Mouse (Mus musculus) G1E (cell line): ENCODE measurements around the gene Casp4. TPM values are rescaled to one million over a fixed set of nuclear protein-coding genes. Genes with fewer than 3 reads are reported as not detected.

ENCODE experiments used
- ATAC-seq: 2 replicates; pipeline ENCODE4 v1.8.0; 2016; ENCODE audit warnings: mild to moderate bottlenecking; ENCODE audit not compliant: insufficient number of reproducible peaks, poor library complexity, low FRiP score, severe bottlenecking; ENCODE audit errors: extremely low read depth
- DNase-seq: peaks from one replicate; pipeline ENCODE4 v3.0.0; 2012; ENCODE audit warnings: low spot score
- H3K27me3 ChIP-seq: 2 replicates; pipeline ENCODE4 v1.6.1; 2012; ENCODE audit warnings: mild to moderate bottlenecking, low read length, inconsistent platforms; ENCODE audit not compliant: insufficient read depth
- H3K36me3 ChIP-seq: replicated peaks from 2 replicates; pipeline ENCODE3; 2012; ENCODE audit warnings: mild to moderate bottlenecking, inconsistent platforms
- H3K4me1 ChIP-seq: 2 replicates; pipeline ENCODE4 v1.6.1; 2012; ENCODE audit warnings: low read depth, low read length, inconsistent platforms, mixed read lengths; ENCODE audit not compliant: insufficient read depth
- H3K4me3 ChIP-seq: 2 replicates; pipeline ENCODE4 v1.5.1; 2012; ENCODE audit warnings: low read depth, mild to moderate bottlenecking, inconsistent platforms, low read length, moderate library complexity, mixed read lengths
- H3K9me3 ChIP-seq: replicated peaks from 2 replicates; pipeline ENCODE4 v1.6.1; 2012; ENCODE audit warnings: inconsistent platforms
- CTCF ChIP-seq: IDR thresholded peaks from 2 replicates; pipeline ENCODE4 v1.5.1; 2012; ENCODE audit warnings: low read depth, low read length, inconsistent platforms, mixed read lengths
- GATA1 ChIP-seq: IDR thresholded peaks from 2 replicates; pipeline ENCODE4 v1.6.1; 2012; ENCODE audit warnings: borderline replicate concordance, low read length, inconsistent platforms, mixed read lengths
- GATA2 ChIP-seq: IDR thresholded peaks from 2 replicates; pipeline ENCODE4 v1.6.1; 2012; ENCODE audit warnings: low read depth, low read length, inconsistent platforms, borderline replicate concordance
- POLR2AphosphoS5 ChIP-seq: IDR thresholded peaks from 2 replicates; pipeline ENCODE4 v1.6.1; 2012; ENCODE audit warnings: low read depth, low read length, inconsistent platforms; ENCODE audit not compliant: insufficient replicate concordance
- TAL1 ChIP-seq: conservative IDR thresholded peaks from 2 replicates; pipeline ENCODE4 v1.6.1; 2012; ENCODE audit warnings: low read depth, low read length, inconsistent platforms, mixed read lengths
- polyA plus RNA-seq: library from polyadenylated mRNA; stranded (reverse); fragments of >175 nt; gene quantifications from 2 replicates; pipeline ENCODE4 v1.2.3, GENCODE M21; 2012
- total RNA-seq, 2 experiments: library from RNA; stranded (forward) in 1 of 2; stranded (reverse) in 1 of 2; fragments of 200-1000 nt in 1 of 2; fragments of >200 nt in 1 of 2; fragmentation: Nextera tagmentation in 1 of 2; gene quantifications; 2 replicates each; pipeline ENCODE4 v1.2.3; 2014 to 2017

Casp4 gene
- total and polyA plus RNA-seq, 3 experiments, result not detected

- ATAC-seq (no peak), DNase-seq (no peak)
- Histone ChIP-seq H3K36me3 (no peaks in the 10 kb centered on the region), H3K27me3 (no peaks in the 10 kb centered on the region), H3K4me3 (no peak overlapping the region), H3K9me3 (0 out of 2 replicates have a peak, but pooled peaks cover 2% of the 10 kb centered on the region), H3K4me1 (no peaks in the 10 kb centered on the region)
- TF ChIP-seq POLR2AphosphoS5 (no peak), TAL1 (no peak), CTCF (no peak), GATA2 (no peak), GATA1 (no peak)
Measured at GRCm38 (mm10) chr9:5286597-5286996, 22.0 kb upstream of the Casp4 start.

- H3K4me3 ChIP-seq, result no peak overlapping the region
- H3K4me1 ChIP-seq, result no peaks in the 10 kb centered on the region
- no peak for TF ChIP-seq GATA2
- no peak for TF ChIP-seq TAL1
- no peak for TF ChIP-seq GATA1
- no peak for TF ChIP-seq POLR2AphosphoS5
- no peak for TF ChIP-seq CTCF
- ATAC-seq (no peak), DNase-seq (no peak)
- H3K27me3 ChIP-seq, result no peaks in the 10 kb centered on the region
- no peaks in the 10 kb centered on the region for H3K36me3 ChIP-seq
- H3K9me3 ChIP-seq, result no peaks in the 10 kb centered on the region
Measured at GRCm38 (mm10) chr9:5296354-5297237, 12.0 kb upstream of the Casp4 start.

- DNase-seq (no peak), ATAC-seq (no peak)
- TF ChIP-seq TAL1, result no peak
- no peak for TF ChIP-seq GATA2
- TF ChIP-seq CTCF, result no peak
- no peak for TF ChIP-seq GATA1
- Histone ChIP-seq H3K36me3 (no peaks in the 10 kb centered on the region), H3K4me3 (no peak within 1 kb of the TSS), H3K27me3 (no peaks in the 10 kb centered on the region), H3K4me1 (no peaks in the 10 kb centered on the region), H3K9me3 (no peaks in the 10 kb centered on the region)
Measured at GRCm38 (mm10) chr9:5298329-5299131, 10.1 kb upstream of the Casp4 start, which contains the start of gene Casp1. Gene Casp1 (plus strand): TSS chr9:5298517.

GRCm38 (mm10) chr9:5299132-5299381 is 9.6 kb upstream of the Casp4 start:
- Histone ChIP-seq H3K27me3 (no peaks in the 10 kb centered on the region), H3K4me1 (no peaks in the 10 kb centered on the region), H3K36me3 (no peaks in the 10 kb centered on the region), H3K4me3 (no peak overlapping the region), H3K9me3 (no peaks in the 10 kb centered on the region)
- no peak for TF ChIP-seq GATA2
- DNase-seq, result no peak
- ATAC-seq, result no peak

DNA sequence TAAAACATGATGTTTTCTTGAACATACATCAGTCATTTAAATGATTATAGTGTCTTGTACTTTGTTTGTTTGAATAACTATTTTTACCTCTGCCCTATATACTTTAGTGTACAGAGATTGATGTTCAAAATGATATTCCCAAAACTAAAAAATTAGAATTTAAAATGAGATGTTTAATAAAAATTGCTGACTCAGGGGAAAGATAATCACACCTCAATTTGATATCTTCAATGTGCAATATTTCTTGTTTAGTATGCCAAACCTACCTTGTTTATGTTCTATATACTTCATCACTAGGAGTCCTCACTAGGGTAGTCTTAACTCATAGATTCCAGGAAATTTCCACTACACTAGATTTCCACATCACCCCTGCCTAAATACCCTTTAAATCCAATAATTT is 1.5 kb downstream of the Casp4 start:
- Histone ChIP-seq H3K27me3 (no peaks in the 10 kb centered on the region), H3K36me3 (no peaks in the 10 kb centered on the region), H3K4me3 (no peak overlapping the region), H3K4me1 (no peaks in the 10 kb centered on the region), H3K9me3 (no peaks in the 10 kb centered on the region)
- TF ChIP-seq GATA1 (no peak), CTCF (no peak), POLR2AphosphoS5 (no peak), GATA2 (no peak), TAL1 (no peak)
- ATAC-seq (no peak), DNase-seq (no peak)

GRCm38 (mm10) chr9:5311435-5311834 is 2.8 kb downstream of the Casp4 start:
- DNase-seq, result no peak
- no peaks in the 10 kb centered on the region for H3K4me1 ChIP-seq
- H3K36me3 ChIP-seq, result no peaks in the 10 kb centered on the region
- no peaks in the 10 kb centered on the region for H3K9me3 ChIP-seq
- H3K4me3 ChIP-seq, result no peak overlapping the region
- no peaks in the 10 kb centered on the region for H3K27me3 ChIP-seq
- TF ChIP-seq GATA1 (no peak), TAL1 (no peak), GATA2 (no peak), POLR2AphosphoS5 (no peak), CTCF (no peak)
- ATAC-seq, result no peak
